In the genomic region with DNA sequence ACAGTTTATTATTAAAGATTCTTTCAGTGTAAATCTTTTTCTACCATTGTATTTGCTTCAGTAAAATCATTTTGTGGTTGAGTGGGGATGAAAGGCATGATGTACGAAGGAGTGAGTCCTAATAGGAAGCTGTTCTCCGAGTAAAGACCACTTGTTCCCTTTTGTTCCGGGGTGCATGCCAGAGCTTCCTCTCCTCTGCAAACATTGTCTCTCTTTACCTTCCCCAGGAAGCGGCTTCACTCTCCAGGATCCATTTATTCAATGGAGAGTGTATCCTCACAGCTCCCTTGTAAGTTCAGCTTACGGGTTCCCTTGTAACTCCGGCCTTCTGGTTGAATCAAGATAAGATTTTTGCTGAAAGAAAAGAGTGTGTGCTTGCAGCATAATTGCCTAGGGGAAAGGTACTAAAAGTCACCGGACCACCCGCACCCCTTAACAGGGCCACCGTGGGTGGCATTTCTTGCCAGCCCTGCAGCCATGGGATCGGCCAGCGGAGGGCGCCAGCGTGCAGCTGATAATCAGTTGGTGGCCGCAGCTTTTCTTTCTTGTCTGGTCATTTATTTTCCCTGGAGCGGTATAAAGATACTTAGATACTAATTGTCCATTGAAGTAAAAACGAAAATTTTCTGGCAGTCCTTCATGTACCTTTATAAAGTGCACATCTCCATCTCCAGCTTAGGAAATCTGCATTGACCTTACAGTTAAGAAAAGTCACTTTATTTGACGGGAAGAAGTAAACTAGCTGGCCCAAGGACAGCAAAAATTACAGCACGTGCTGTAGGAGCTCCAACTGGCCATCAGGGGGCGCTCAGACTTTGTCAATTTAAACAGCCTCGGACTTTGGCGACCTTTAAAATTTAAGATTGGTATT, we compare ENCODE assay signal across 8 mouse cellular contexts. TPM values are rescaled to one million over a fixed set of nuclear protein-coding genes. Genes with fewer than 3 reads are reported as not detected.
DNase-seq lines count a peak whose midpoint lies in the region; ATAC-seq and TF ChIP-seq lines count a peak whose summit lies in the region.

No protein-coding gene starts in this region.

- no peaks in the 10 kb centered on the region for H3K36me3 ChIP-seq in hindbrain, embryonic 12.5 days
- no peaks in the 10 kb centered on the region for H3K36me3 ChIP-seq in lung, postnatal 0 days (ENCODE audit: insufficient read depth, low read length)

- 1% methylated on average over 21 of the region's 21 CpGs for WGBS in hindbrain, embryonic 12.5 days
- WGBS in lung, postnatal 0 days, result 1% methylated on average over 21 of the region's 21 CpGs

- H3K4me3 ChIP-seq in hindbrain, embryonic 12.5 days, result peak overlapping the region; percentile 32
- no peak overlapping the region for H3K4me3 ChIP-seq in lung, postnatal 0 days (ENCODE audit: low read depth, low read length)

- peak; percentile 76 for TF ChIP-seq CTCF in lung, postnatal 0 days (IDR thresholded peaks at IDR 0.05)

- peak; percentile 87 for DNase-seq in NIH3T3 (ENCODE audit: low read depth)
- peak; percentile 94 to 97 for DNase-seq in cerebellum, postnatal 10 days
- peak; percentile 63 to 84 for DNase-seq in frontal cortex, postnatal 14 days (ENCODE audit: low spot score in 2 of 2)
- DNase-seq in layer of hippocampus, postnatal 10 days (ENCODE audit: low spot score in 2 of 2), result peak; percentile 96
- DNase-seq in lung, postnatal 0 days (ENCODE audit: low spot score), result peak; percentile 89
- peak; percentile 84 for DNase-seq in ovary, postnatal 14 days (ENCODE audit: low spot score)
- DNase-seq in thymus, postnatal 10 days (ENCODE audit: low spot score in 2 of 2), result peak; percentile 34 to 70

- peak; percentile 76 for ATAC-seq in hindbrain, embryonic 12.5 days (ENCODE audit: low FRiP score)
- ATAC-seq in lung, postnatal 0 days, result peak; percentile 77

- H3K27ac ChIP-seq in hindbrain, embryonic 12.5 days, result peak overlapping the region; percentile 70
- no peak overlapping the region for H3K27ac ChIP-seq in lung, postnatal 0 days (ENCODE audit: low read length)

- H3K27me3 ChIP-seq in hindbrain, embryonic 12.5 days, result peaks cover 40% of the 10 kb centered on the region
- no peaks in the 10 kb centered on the region for H3K27me3 ChIP-seq in lung, postnatal 0 days (replicated peaks; ENCODE audit: insufficient read depth, low read length)

- H3K4me1 ChIP-seq in hindbrain, embryonic 12.5 days, result peaks cover 16% of the 10 kb centered on the region
- H3K4me1 ChIP-seq in lung, postnatal 0 days (ENCODE audit: insufficient read depth, low read depth, low read length), result peaks cover 2% of the 10 kb centered on the region; the same call in 1 of the 2 replicates

- peak overlapping the region; percentile 9 for H3K9ac ChIP-seq in hindbrain, embryonic 12.5 days
- H3K9ac ChIP-seq in lung, postnatal 0 days (replicated peaks; ENCODE audit: low read depth), result no peak overlapping the region

- peak overlapping the region; percentile 55 for H3K4me2 ChIP-seq in hindbrain, embryonic 12.5 days (replicated peaks)
- peak overlapping the region; percentile 35 for H3K4me2 ChIP-seq in lung, postnatal 0 days (replicated peaks; ENCODE audit: low read depth, low read length)

- TF ChIP-seq EP300 in lung, postnatal 0 days (IDR thresholded peaks at IDR 0.05), result no peak

- no peaks in the 10 kb centered on the region; the same call in 1 of the 2 replicates for H3K9me3 ChIP-seq in hindbrain, embryonic 12.5 days (replicated peaks)
- no peaks in the 10 kb centered on the region for H3K9me3 ChIP-seq in lung, postnatal 0 days (ENCODE audit: low read length)

RNA-seq across cellular contexts. Expression of a gene that starts 53.6 kb away (rescaled TPM):
- polyA plus RNA-seq in hindbrain, embryonic 12.5 days (2016; fragmentation: Nextera tagmentation; extraction: Ambion mirVana), result 88.3 and 93.7 TPM in 2 replicates
- total RNA-seq in layer of hippocampus, postnatal 10 days (2021), result 10 to 100 TPM; 59.4 to 68.6 TPM
- polyA plus RNA-seq in lung, postnatal 0 days (2015; fragmentation: Nextera tagmentation; extraction: Ambion mirVana), result 60.8 and 62.3 TPM in 2 replicates
